Mouse (Mus musculus): ENCODE data around the gene Abraxas1. TPM values are rescaled to one million over a fixed set of nuclear protein-coding genes. Genes with fewer than 3 reads are reported as not detected.

Abraxas1 gene
- polyA plus RNA-seq, 1 experiment from 2014 or later: 11.4 TPM

DNA sequence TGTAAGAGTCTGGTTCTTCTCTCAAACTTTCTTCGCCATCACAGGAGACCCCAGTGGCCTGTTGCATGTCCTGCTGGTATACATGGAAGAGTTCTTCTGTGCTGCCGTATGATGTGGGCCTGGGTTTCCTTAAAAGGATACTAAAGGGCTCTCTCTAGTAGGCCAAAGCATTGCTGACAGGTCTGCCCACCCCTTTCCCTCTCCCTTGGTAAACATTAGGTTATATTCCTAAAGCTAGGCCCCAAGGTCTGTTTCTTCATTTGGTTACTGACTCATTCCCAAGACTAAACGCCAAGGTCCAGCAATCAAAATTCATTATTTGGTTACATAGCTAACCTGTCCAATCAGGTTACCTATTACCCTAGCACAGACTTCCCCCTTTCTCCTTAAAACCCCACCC, 11.9 kb upstream of the Abraxas1 start:
- Histone ChIP-seq H3K4me2 (replicated peaks; ENCODE audit: low read depth, low read length) (no peak overlapping the region), H3K36me3 (ENCODE audit: insufficient read depth, low read length) (no peaks in the 10 kb centered on the region), H3K9me3 (ENCODE audit: low read length) (no peaks in the 10 kb centered on the region), H3K27me3 (replicated peaks; ENCODE audit: insufficient read depth, low read length) (no peaks in the 10 kb centered on the region), H3K9ac (replicated peaks; ENCODE audit: low read depth) (no peak overlapping the region), H3K4me3 (ENCODE audit: low read depth, low read length) (no peak overlapping the region), H3K4me1 (ENCODE audit: insufficient read depth, low read depth, low read length) (no peaks in the 10 kb centered on the region), H3K27ac (ENCODE audit: low read length) (no peak overlapping the region)
- ATAC-seq (no peak), DNase-seq (ENCODE audit: low spot score) (no peak)
- WGBS: 79% methylated on average over 3 of the region's 3 CpGs
- TF ChIP-seq CTCF (IDR thresholded peaks at IDR 0.05) (no peak), EP300 (IDR thresholded peaks at IDR 0.05) (no peak)

GRCm38 (mm10) chr5:100828701-100829100, 7.9 kb upstream of the Abraxas1 start:
- H3K27ac ChIP-seq (ENCODE audit: low read length): no peak overlapping the region
- no peaks in the 10 kb centered on the region for H3K9me3 ChIP-seq (ENCODE audit: low read length)
- no peaks in the 10 kb centered on the region for H3K27me3 ChIP-seq (replicated peaks; ENCODE audit: insufficient read depth, low read length)
- H3K36me3 ChIP-seq (ENCODE audit: insufficient read depth, low read length): no peaks in the 10 kb centered on the region
- ATAC-seq (no peak), DNase-seq (ENCODE audit: low spot score) (no peak)
- no peak overlapping the region for H3K4me2 ChIP-seq (replicated peaks; ENCODE audit: low read depth, low read length)
- no peak overlapping the region for H3K9ac ChIP-seq (replicated peaks; ENCODE audit: low read depth)
- TF ChIP-seq EP300 (IDR thresholded peaks at IDR 0.05) (no peak), CTCF (IDR thresholded peaks at IDR 0.05) (no peak)
- H3K4me3 ChIP-seq (ENCODE audit: low read depth, low read length): no peak overlapping the region
- no peaks in the 10 kb centered on the region for H3K4me1 ChIP-seq (ENCODE audit: insufficient read depth, low read depth, low read length)
- 70% methylated on average over 3 of the region's 3 CpGs for WGBS

GRCm38 (mm10) chr5:100826531-100826930, 5.8 kb upstream of the Abraxas1 start:
- Histone ChIP-seq H3K27ac (ENCODE audit: low read length) (no peak overlapping the region), H3K27me3 (replicated peaks; ENCODE audit: insufficient read depth, low read length) (no peaks in the 10 kb centered on the region), H3K4me1 (ENCODE audit: insufficient read depth, low read depth, low read length) (no peaks in the 10 kb centered on the region), H3K9ac (replicated peaks; ENCODE audit: low read depth) (no peak overlapping the region), H3K9me3 (ENCODE audit: low read length) (no peaks in the 10 kb centered on the region), H3K36me3 (ENCODE audit: insufficient read depth, low read length) (no peaks in the 10 kb centered on the region), H3K4me3 (ENCODE audit: low read depth, low read length) (no peak overlapping the region), H3K4me2 (replicated peaks; ENCODE audit: low read depth, low read length) (no peak overlapping the region)
- ATAC-seq (no peak), DNase-seq (ENCODE audit: low spot score) (no peak)
- TF ChIP-seq CTCF (IDR thresholded peaks at IDR 0.05): no peak
- TF ChIP-seq EP300 (IDR thresholded peaks at IDR 0.05): no peak
- 73% methylated on average over 7 of the region's 7 CpGs for WGBS

GRCm38 (mm10) chr5:100825975-100826374, 5.2 kb upstream of the Abraxas1 start:
- H3K4me2 ChIP-seq (replicated peaks; ENCODE audit: low read depth, low read length): no peak overlapping the region
- peak; percentile 26 for DNase-seq (ENCODE audit: low spot score)
- no peaks in the 10 kb centered on the region for H3K4me1 ChIP-seq (ENCODE audit: insufficient read depth, low read depth, low read length)
- H3K36me3 ChIP-seq (ENCODE audit: insufficient read depth, low read length): no peaks in the 10 kb centered on the region
- WGBS: 15% methylated on average over 2 of the region's 2 CpGs
- TF ChIP-seq EP300 (IDR thresholded peaks at IDR 0.05) (no peak), CTCF (IDR thresholded peaks at IDR 0.05) (peak; percentile 58)
- no peak overlapping the region for H3K9ac ChIP-seq (replicated peaks; ENCODE audit: low read depth)
- no peak overlapping the region for H3K27ac ChIP-seq (ENCODE audit: low read length)
- no peaks in the 10 kb centered on the region for H3K9me3 ChIP-seq (ENCODE audit: low read length)
- no peak for ATAC-seq
- H3K4me3 ChIP-seq (ENCODE audit: low read depth, low read length): no peak overlapping the region
- H3K27me3 ChIP-seq (replicated peaks; ENCODE audit: insufficient read depth, low read length): no peaks in the 10 kb centered on the region

DNA sequence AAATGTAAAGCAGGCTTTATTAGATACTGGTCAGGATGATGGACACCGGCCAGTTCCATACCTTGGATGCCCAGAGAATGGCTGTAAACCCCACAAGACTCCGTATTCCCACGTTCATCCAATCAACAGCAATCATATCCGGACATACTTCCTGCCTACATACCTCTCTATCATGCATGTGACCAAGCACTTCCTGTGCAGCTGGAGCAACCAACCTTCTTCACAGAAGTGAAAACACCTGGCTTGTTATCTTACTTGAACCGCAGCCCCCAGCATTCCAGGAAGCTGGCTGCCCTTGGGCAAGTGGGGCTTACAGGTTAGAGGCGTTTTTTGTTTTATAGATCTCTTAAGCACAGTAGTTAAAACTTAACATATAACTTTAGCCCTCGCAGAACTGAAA, 2.1 kb upstream of the Abraxas1 start:
- WGBS: 68% methylated on average over 7 of the region's 7 CpGs
- Histone ChIP-seq H3K9ac (replicated peaks; ENCODE audit: low read depth) (no peak overlapping the region), H3K9me3 (ENCODE audit: low read length) (no peaks in the 10 kb centered on the region), H3K4me3 (ENCODE audit: low read depth, low read length) (no peak overlapping the region), H3K36me3 (ENCODE audit: insufficient read depth, low read length) (no peaks in the 10 kb centered on the region), H3K4me2 (replicated peaks; ENCODE audit: low read depth, low read length) (no peak overlapping the region), H3K27ac (ENCODE audit: low read length) (no peak overlapping the region), H3K4me1 (ENCODE audit: insufficient read depth, low read depth, low read length) (no peaks in the 10 kb centered on the region; the same call in 1 of the 2 replicates), H3K27me3 (replicated peaks; ENCODE audit: insufficient read depth, low read length) (no peaks in the 10 kb centered on the region)
- ATAC-seq: no peak
- DNase-seq (ENCODE audit: low spot score): no peak
- no peak for TF ChIP-seq CTCF (IDR thresholded peaks at IDR 0.05)
- no peak for TF ChIP-seq EP300 (IDR thresholded peaks at IDR 0.05)

- Histone ChIP-seq H3K36me3 (ENCODE audit: insufficient read depth, low read length) (no peaks in the 10 kb centered on the region), H3K4me1 (ENCODE audit: insufficient read depth, low read depth, low read length) (no peaks in the 10 kb centered on the region; the same call in 1 of the 2 replicates), H3K4me3 (ENCODE audit: low read depth, low read length) (no peak overlapping the region; the same call in 1 of the 2 replicates), H3K27ac (ENCODE audit: low read length) (no peak overlapping the region), H3K9me3 (ENCODE audit: low read length) (no peaks in the 10 kb centered on the region), H3K9ac (replicated peaks; ENCODE audit: low read depth) (no peak overlapping the region), H3K27me3 (replicated peaks; ENCODE audit: insufficient read depth, low read length) (no peaks in the 10 kb centered on the region), H3K4me2 (replicated peaks; ENCODE audit: low read depth, low read length) (peak overlapping the region; percentile 100)
- WGBS: 68% methylated on average over 8 of the region's 8 CpGs
- peak; percentile 60 for ATAC-seq
- TF ChIP-seq CTCF (IDR thresholded peaks at IDR 0.05) (peak; percentile 41), EP300 (IDR thresholded peaks at IDR 0.05) (no peak)
- DNase-seq (ENCODE audit: low spot score): peak; percentile 82
Observed at GRCm38 (mm10) chr5:100821375-100821774, 610 bp upstream of the Abraxas1 start.
